Mouse (Mus musculus) central nervous system, embryonic 11.5 days (tissue): ENCODE data around the gene Nasp. TPM values are rescaled to one million over a fixed set of nuclear protein-coding genes. Genes with fewer than 3 reads are reported as not detected.

Experiments used
- polyA plus RNA-seq: library from polyadenylated mRNA; depleted of rRNA; stranded (reverse); fragments of >200 nt; gene quantifications from 2 replicates; pipeline ENCODE4 v1.2.3, GENCODE M21; 2012; rRNA removed

Gene Nasp
- 359 and 483 TPM in 2 replicates for polyA plus RNA-seq

DNA sequence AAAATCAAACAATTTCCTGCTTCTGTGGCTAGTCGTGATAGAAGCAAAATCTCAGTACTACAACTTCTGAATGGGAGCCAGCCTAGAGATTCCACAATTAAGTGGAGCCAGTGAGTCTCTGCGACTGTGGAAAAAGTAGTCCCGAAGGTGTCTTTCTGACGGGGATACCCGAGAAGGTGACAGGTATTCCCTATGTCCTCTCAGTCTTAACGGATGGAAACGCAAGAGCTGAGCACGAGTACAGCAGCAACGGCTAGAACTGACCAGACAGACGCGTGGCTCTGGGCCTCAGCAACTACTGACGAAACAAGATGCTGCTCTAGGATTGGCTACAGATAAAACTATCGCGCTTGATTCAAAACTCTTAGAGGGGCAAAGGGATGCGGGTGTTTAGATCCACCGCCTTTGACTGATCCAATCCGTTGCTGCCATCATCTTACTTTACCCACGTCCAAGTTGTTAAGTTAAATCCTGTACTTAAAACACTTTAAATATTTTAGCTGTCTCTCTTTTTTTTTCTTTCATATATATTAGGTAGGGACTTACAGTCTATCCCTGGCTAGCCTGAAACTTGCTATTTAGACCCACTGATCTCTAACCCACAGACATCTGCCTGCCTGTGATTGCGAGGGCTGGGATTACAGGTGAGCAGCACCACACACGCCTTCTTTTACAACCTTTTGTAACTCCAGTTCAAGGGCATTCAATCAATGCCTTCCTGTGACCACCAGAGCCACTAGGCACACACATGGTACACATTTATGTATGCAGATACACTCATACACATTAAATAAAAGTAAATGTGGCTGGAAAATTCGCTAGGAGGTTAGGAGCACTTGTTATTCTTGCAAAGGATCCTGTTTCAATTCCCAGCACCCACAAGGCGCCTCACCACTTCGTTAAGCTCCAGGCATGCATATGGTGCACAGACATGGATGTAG lies at the start of gene Nasp:
Gene Nasp (minus strand): TSS at position 220 of the 941 bp plus-strand sequence.

GRCm38 (mm10) chr4:116650924-116651796 lies 23.4 kb upstream of the Nasp start, which contains the start of gene Akr1a1:
Akr1a1 (minus strand) TSS chr4:116651680.

DNA sequence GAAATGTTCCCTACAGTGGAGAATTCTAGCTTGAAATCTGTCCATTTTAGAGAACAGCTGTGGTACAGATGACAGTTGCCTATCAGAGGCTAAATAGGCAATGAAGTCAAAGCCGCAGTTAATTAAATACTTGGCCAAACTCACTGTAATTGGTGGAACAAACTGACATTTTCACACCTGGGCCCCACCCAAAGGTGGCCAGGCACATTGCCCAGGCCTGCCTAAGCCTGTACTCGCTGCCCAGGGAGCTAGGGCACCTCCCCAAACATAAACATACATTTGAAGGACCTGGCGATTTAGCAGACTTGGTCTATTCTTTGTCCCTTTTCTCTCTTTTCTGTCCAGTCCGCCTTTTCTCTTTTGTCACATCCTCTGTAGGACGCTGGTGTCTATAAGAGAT lies 31.4 kb downstream of the Nasp start, which contains the start of gene Ccdc17:
Gene Ccdc17 (plus strand): TSS at position 276 of the 400 bp plus-strand sequence.

GRCm38 (mm10) chr4:116557306-116558121 lies 70.2 kb downstream of the Nasp start, which contains the start of gene Gpbp1l1:
Gpbp1l1 (plus strand) TSS chr4:116557658.

GRCm38 (mm10) chr4:116555413-116556300 lies 72.1 kb downstream of the Nasp start, which contains the start of gene Tmem69:
Tmem69 (minus strand) TSS chr4:116555936.

Other genes starting within 250 kb of the Nasp start
- gene Mast2, start 163.8 kb downstream of the Nasp start, polyA plus RNA-seq = 46.8 and 60.1 TPM in 2 replicates
- gene Ipp, start 120.4 kb downstream of the Nasp start, polyA plus RNA-seq = 9.3 and 9.5 TPM in 2 replicates
- 9.7 and 15.2 TPM in 2 replicates for gene Tmem69, start 72.0 kb downstream of the Nasp start, polyA plus RNA-seq
- 50.4 and 52.2 TPM in 2 replicates for gene Gpbp1l1, start 70.3 kb downstream of the Nasp start, polyA plus RNA-seq
- 1.7 and 3.1 TPM in 2 replicates for gene Ccdc17, start 31.3 kb downstream of the Nasp start, polyA plus RNA-seq
- 372 and 516 TPM in 2 replicates for gene Akr1a1, start 23.7 kb upstream of the Nasp start, polyA plus RNA-seq
- 314 and 462 TPM in 2 replicates for gene Prdx1, start 57.6 kb upstream of the Nasp start, polyA plus RNA-seq
- 19.1 and 26.3 TPM in 2 replicates for gene Mmachc, start 80.5 kb upstream of the Nasp start, polyA plus RNA-seq
- gene Ccdc163, start 80.6 kb upstream of the Nasp start, polyA plus RNA-seq = 36.8 and 54.1 TPM in 2 replicates
- gene Tesk2, start 93.0 kb upstream of the Nasp start, polyA plus RNA-seq = 6.0 and 8.2 TPM in 2 replicates
- gene Toe1, start 179.7 kb upstream of the Nasp start, polyA plus RNA-seq = 32.8 and 42.0 TPM in 2 replicates
- gene Mutyh, start 179.8 kb upstream of the Nasp start, polyA plus RNA-seq = 21.6 and 26.6 TPM in 2 replicates
- gene Hpdl, start 193.8 kb upstream of the Nasp start, polyA plus RNA-seq = 0.28 and 0.76 TPM in 2 replicates
- 13.2 and 16.7 TPM in 2 replicates for gene Zswim5, start 249.4 kb upstream of the Nasp start, polyA plus RNA-seq